Mouse (Mus musculus): ENCODE data around the gene Cmah. TPM values are rescaled to one million over a fixed set of nuclear protein-coding genes. Genes with fewer than 3 reads are reported as not detected.

Cmah gene
- total RNA-seq, 2 experiments from 2014 or later, result 2.6 to 5.9 TPM

DNA sequence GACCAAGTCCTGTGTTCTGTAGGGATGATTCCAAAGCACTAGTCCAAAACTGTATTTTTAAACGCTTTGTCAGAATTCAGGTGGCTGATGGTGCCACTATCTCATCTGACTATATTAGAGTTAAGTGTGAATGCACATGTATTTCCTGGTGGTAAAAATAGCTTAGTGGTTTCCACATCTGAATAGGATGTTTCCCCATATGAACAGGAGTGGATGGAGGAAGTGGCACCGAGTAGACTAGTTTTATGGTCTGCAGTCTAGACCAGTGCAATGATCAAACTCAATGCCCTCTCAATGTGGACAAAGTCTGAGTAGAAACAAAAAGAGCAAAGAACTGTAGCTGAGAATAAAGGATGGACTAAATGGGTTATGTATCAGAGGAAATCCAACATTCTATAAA is 79.6 kb downstream of the Cmah start:
- ATAC-seq (replicated peaks; ENCODE audit: low FRiP score, poor library complexity, severe bottlenecking), result no peak

GRCm38 (mm10) chr13:24414635-24415206 is 87.5 kb downstream of the Cmah start:
- ATAC-seq (replicated peaks; ENCODE audit: low FRiP score, poor library complexity, severe bottlenecking), result no peak

DNA sequence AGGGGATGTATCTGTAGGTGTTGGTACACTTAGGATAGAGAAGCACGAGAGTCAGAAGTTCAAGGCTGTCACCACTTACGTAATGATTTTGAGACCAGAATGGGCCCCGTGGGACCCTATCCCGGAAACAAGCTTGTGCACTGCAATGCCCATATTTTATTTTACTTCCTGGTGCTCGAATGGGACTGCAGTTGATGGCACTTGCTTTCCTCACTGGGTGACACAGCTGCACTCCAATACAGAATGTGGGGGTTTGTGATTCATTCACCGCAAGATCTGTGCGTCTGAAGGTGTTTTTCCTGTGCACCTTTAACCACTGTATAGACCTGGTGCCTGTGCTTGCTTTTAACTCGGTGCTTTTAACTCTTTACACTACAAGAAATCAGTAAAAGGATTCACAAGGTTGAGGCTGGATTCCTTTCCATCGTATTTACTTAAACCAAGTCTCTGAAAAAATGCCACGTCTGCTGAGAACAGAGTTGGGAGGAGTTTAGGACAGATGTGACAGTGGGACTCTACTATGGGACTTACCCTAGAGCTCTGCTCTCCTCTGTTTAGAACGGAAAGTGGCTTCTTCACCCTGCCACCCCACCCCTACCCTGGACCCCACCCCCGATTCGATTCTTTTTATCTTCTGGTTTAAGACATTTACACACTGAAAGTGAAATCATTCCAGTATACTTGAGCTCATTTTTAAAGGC is 88.5 kb downstream of the Cmah start:
- no peak for ATAC-seq (replicated peaks; ENCODE audit: low FRiP score, poor library complexity, severe bottlenecking)

DNA sequence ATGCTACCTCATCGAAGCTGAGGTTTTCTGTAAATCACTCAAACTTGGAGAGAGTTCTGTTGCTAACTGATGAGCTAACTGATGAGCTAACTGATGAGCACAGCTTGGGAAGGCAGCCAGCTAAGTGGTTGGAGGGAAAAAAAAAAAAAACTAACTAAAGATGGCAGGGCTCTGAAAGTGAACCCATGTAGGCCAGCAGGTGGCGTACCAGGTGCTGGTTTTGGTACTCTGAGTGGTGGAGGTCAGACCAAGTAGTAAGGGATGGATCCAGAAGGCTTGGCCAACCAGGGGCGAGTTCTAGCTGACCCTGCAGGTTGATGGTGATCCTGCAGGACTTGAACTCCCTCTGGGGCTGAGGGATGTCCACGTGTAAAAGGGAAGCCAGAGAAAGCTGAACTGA is 89.2 kb downstream of the Cmah start:
- peak; percentile 40 for ATAC-seq (replicated peaks; ENCODE audit: low FRiP score, poor library complexity, severe bottlenecking)

DNA sequence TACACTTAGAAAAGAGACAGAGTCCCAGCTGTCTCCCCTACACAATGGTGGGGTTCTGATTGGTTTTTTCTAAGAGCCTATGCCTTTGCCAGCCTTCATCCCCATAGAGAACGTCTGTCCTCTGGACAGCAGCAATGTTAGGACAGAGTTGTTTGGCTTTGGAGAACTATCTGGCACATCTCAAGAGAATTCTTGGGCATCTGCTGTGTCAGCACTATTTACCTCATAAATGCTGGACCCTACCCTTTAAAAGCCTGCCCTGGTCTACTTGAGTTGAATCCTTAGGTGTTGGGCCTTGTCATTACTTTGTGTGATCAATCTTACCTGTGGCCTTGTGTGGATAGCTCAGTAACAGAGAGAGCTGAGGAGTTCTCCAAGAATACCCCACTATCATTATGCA is 90.8 kb downstream of the Cmah start:
- no peak for ATAC-seq (replicated peaks; ENCODE audit: low FRiP score, poor library complexity, severe bottlenecking)

DNA sequence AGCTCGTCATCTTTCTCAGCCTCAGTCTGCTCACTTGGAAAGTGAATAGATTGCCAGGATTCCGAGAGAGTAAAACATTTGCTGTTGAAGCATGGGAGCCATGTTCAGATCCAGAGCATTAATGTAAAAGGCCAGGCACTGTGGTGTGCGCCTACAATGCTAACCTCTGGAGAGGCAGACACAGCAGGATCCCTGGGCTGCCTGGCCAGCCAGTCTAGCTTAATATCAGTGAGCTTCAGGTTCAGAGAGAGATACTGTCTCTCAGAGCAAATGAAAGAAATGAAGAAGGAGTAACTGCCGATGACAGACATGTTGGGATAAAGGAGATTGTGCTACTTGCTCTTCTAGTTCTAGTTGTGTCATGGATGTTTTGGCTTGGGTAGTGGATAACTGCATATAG is 91.6 kb downstream of the Cmah start:
- peak; percentile 37 for ATAC-seq (replicated peaks; ENCODE audit: low FRiP score, poor library complexity, severe bottlenecking)

DNA sequence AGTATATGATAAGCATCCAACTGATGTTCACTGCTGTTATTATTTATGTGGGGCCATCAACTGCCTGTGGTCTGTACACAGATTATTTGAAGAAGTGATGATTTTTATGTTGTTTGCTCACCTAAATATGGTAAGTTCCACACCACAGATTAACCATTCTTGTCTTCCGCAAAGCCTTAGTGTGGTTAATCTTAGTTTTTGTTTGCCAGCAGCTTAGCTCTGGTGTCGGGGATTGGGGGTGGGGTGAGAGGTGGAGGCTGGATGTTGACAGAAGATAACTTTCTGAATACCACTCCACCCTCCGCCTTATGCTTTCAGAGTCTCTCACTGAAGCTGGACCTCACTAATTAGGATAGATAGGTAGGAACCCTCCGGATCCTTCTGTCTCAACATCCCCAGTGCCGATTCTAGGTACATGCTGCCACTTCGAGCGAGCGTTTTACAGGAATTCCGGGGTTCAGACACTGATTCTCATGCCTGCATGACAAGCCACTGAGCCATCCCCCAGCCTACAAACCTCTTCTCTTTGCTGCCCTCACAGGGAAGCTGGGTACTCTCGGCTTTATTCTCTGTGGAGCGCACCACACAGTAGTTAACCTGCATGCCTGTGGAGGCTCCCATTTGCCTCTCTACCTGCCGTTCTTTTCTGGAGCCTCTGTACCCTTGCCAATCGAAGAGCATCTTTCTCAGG is 92.5 kb downstream of the Cmah start:
- peak; percentile 89 for ATAC-seq (replicated peaks; ENCODE audit: low FRiP score, poor library complexity, severe bottlenecking)

- no peak for ATAC-seq (replicated peaks; ENCODE audit: low FRiP score, poor library complexity, severe bottlenecking)
Observed at GRCm38 (mm10) chr13:24421987-24422386, 94.8 kb downstream of the Cmah start.

DNA sequence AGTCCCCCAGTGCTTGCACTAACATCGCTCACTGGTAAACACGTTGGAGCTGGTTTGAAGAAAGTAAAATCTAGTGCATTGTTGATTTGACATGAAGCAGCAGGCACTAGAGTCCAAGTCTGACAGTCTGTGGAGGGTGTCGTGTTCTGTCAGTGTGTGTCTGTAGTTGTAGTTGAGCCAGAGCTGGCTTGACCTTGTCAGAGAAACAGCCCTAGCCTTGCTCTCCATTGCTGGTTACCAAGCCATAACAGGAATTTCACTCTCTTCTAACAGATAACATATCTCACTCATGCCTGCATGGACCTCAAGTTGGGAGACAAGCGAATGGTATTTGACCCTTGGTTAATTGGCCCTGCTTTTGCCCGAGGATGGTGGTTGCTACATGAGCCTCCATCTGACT is 103.0 kb downstream of the Cmah start:
- ATAC-seq (replicated peaks; ENCODE audit: low FRiP score, poor library complexity, severe bottlenecking), result no peak

- no peak for ATAC-seq (replicated peaks; ENCODE audit: low FRiP score, poor library complexity, severe bottlenecking)
Observed at GRCm38 (mm10) chr13:24431593-24431992, 104.4 kb downstream of the Cmah start.

DNA sequence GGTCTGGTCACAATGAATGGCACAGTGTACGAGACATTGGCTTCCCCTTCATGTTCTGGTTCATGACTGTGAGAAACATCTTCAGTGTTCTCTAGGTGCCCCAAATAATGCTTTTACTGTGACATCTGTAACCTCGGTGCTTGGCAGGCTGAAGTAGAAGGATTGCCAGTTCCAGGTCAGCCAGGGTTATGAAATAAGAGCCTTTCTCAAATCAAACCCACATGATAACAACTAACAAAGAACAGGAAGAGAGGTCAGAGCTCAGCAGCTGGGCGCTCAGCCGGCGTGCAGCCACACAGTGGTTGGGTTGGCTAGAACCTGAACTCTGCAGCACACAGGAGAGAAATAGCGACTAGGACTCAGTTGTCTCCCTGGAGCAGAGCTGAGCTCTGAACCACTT is 115.1 kb downstream of the Cmah start:
- no peak for ATAC-seq (replicated peaks; ENCODE audit: low FRiP score, poor library complexity, severe bottlenecking)

DNA sequence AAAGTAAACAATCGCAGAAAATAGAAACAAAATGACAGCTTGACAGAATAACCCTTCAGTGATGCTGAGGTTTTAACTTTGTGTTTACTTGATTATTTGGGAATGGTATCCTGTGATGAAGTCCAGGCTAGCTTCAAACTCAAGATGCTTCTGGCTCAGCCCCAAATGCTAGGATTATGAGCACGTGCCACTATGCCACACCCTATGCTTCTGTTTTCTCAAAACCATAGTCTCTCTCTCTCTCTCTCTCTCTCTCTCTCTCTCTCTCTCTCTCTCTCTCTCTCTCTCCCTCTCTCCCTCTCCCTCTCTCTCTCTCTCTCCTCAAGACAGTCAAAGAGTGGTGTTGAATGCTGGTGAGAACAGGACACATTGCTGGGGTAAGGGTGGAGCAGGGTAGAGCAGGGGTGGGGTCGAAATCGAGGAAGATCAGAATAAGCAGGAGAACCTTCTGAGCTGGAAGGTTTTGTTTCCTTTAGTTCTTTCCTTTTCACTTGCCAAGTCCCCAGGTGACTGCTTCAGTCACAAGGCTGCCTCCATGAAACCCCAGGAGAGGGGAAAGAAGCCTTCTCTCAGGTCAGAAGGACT is 116.7 kb downstream of the Cmah start:
- peak; percentile 62 for ATAC-seq (replicated peaks; ENCODE audit: low FRiP score, poor library complexity, severe bottlenecking)

GRCm38 (mm10) chr13:24444709-24445108 is 117.5 kb downstream of the Cmah start:
- no peak for ATAC-seq (replicated peaks; ENCODE audit: low FRiP score, poor library complexity, severe bottlenecking)

DNA sequence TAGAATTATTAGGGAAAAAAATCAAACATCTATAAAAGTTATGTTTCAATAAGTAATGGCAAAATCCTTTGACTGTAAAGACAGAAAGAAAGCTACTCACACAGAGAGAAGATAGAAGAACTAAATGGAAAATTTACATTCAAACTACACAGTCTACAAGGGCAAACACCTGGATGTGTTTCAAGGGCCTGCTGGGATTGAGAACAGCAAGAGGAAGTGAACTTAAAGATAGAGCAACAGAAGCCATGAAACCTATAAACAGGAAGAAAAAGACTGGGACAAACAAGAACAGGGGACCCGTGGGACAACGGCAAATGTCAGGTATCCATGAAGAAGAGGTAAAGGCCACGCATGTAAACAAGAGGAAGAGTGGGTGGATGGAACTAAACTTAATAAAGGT is 118.0 kb downstream of the Cmah start:
- ATAC-seq (replicated peaks; ENCODE audit: low FRiP score, poor library complexity, severe bottlenecking), result no peak

DNA sequence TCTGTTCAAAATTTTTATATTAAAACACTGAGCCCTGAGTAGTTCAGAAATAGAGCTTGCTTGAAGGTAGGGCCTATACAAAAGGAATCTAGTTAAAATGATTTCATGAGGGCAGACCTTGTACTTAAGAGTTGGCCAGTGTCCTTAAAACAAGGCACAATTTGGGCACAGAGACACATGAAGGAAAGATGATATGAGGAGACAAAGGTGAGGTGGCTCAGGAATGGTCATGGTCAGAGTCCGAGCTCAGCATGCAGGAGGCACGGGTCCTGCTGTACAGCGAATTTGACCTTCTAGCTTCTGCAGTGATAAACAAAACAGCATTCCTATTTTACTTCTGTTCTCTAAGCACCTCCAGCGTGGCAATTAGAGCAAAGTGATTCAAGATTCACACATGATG is 118.9 kb downstream of the Cmah start:
- ATAC-seq (replicated peaks; ENCODE audit: low FRiP score, poor library complexity, severe bottlenecking), result no peak

DNA sequence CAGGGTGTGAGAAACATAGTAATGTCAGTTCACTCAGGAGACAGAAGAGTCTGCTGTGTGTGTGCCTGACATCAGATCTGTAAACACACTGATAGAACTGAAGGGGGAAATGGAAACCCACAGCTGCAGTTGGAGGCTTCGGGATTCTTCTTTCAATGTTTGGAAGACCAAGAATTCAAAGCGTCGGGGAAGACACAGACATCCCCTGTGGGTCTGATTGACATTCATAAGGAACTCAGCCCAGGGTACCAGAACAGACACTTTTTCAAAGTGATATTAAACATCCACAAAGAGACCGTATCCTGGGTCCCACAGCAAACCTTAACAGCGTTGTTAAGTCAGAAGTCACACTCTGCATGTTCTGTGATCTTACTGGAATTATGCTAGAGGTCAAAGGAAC is 119.8 kb downstream of the Cmah start:
- no peak for ATAC-seq (replicated peaks; ENCODE audit: low FRiP score, poor library complexity, severe bottlenecking)

GRCm38 (mm10) chr13:24448578-24448977 is 121.4 kb downstream of the Cmah start:
- ATAC-seq (replicated peaks; ENCODE audit: low FRiP score, poor library complexity, severe bottlenecking), result no peak

GRCm38 (mm10) chr13:24451455-24451854 is 124.3 kb downstream of the Cmah start:
- ATAC-seq (replicated peaks; ENCODE audit: low FRiP score, poor library complexity, severe bottlenecking), result no peak

DNA sequence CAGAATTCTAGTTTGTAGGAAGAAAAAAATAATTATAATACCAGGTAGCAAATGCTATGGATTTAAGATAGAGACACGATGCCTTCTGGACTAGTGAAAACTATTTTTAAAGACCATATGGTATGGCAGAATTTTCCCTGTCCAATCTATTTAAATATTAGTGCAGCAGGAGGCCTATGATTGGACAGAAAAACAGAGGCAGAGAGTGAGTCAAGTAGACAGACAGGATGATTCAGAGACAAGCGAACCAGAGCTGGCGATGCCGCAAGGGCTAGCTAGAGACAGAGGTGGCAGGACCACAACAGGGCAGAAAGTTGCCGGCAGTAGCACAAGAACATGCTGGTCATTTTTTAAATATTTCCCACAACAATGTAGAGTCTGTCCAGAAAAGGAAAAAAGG is 126.5 kb downstream of the Cmah start:
- no peak for ATAC-seq (replicated peaks; ENCODE audit: low FRiP score, poor library complexity, severe bottlenecking)

DNA sequence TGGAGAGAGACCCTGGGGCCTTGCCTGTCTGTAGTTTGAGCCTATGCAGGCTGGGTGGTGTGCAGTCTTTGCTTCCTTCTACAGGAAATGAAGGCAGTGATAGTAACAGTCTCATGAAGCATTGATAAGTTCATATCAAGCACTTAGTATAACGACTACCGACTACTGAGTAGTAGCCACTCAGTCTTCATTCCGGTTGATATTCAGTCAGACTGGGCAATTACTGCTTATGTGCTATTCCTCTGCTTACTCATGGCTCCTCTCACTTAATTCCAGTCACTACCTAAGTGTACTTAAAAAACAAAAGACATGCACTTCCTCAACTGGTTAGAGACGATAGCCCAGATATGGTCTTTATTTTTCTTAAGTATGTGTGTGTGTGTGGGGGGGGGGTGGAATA is 129.2 kb downstream of the Cmah start:
- no peak for ATAC-seq (replicated peaks; ENCODE audit: low FRiP score, poor library complexity, severe bottlenecking)

GRCm38 (mm10) chr13:24460517-24460916 is 133.3 kb downstream of the Cmah start:
- ATAC-seq (replicated peaks; ENCODE audit: low FRiP score, poor library complexity, severe bottlenecking), result no peak
